Mouse (Mus musculus) CH12F3 (cell line): ENCODE measurements at regions not wholly inside any gene's neighbourhood (a gene's known extent, or its start where the extent isn't known, plus 50 kb on each side); places are given as distances from the start of the nearest gene placed in this dataset.
"Not testable (repeated sequence)": the region's sequence is repeated elsewhere in the genome, so short reads cannot be mapped to it uniquely, and the experiment has no call there.

Experiments used
- in situ Hi-C: fragments of 300-500 bp; cut with MboI; formaldehyde crosslinking; loops from 2 replicates; pipeline ENCODE4 v1.14.3; 2020; ENCODE audit warnings: low sequenced_read_pairs

- in situ Hi-C loops, result no loop called here
Observed at GRCm38 (mm10) chr2:149283274-149283673, 121.6 kb upstream of the Cst10 start.

GRCm38 (mm10) chr2:149284199-149284598 lies 120.7 kb upstream of the Cst10 start:
- in situ Hi-C loops, result no loop called here

GRCm38 (mm10) chr2:149296936-149297335 lies 107.9 kb upstream of the Cst10 start:
- in situ Hi-C loops, result not testable (repeated sequence)

- in situ Hi-C loops, result no loop called here
Observed at GRCm38 (mm10) chr2:149305553-149305952, 99.3 kb upstream of the Cst10 start.

DNA sequence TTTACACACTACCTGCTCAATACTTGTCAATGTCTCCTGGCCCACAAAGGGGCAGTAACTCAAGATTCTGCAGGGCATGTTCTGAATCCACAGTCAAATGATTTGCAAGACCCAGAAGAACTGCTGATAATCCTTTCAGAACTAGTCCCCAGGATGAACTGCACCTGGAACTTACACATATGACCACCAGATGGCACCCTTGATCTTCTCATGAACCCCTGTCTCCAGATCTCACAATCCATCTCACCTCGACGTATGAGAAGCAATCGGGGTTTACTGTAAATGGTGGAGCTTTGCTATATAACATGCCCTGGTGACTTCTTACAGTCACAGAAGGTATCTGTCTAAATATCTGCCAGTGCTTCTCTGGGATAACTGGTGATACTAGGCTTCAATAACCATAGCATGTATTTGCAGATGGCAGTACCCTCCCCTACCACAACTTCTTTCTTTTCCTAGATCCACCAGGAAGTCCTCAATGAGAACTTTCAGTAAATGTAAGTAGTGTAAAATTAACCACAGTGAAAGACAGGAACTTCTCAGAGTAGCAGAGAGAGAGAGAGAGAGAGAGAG lies 54.5 kb upstream of the Cst10 start:
- in situ Hi-C loops, result loop anchor here (10.0 kb wide), 1 partner anchor 744 kb away; no protein-coding TSS in a partner anchor
